Mouse (Mus musculus) limb, embryonic 15.5 days (tissue): ENCODE measurements around the gene Ubqln4. TPM values are rescaled to one million over a fixed set of nuclear protein-coding genes. Genes with fewer than 3 reads are reported as not detected.
"Not testable (repeated sequence)": the region's sequence is repeated elsewhere in the genome, so short reads cannot be mapped to it uniquely, and the experiment has no call there.

Experiments used
- ATAC-seq: fragments of 200-750 bp; cut with Nextera tagmentation; 2 replicates; pipeline ENCODE4 v1.8.0; 2017; ENCODE audit warnings: low read depth, moderate TSS enrichment; ENCODE audit not compliant: insufficient number of reproducible peaks, low FRiP score, low TSS enrichment
- H3K27ac ChIP-seq: fragments of 300-500 bp; sonication (generic); 2 replicates; pipeline ENCODE4 v1.5.1; 2015; ENCODE audit warnings: moderate library complexity, mild to moderate bottlenecking, inconsistent platforms
- H3K27me3 ChIP-seq: fragments of 300-500 bp; sonication (generic); 2 replicates; pipeline ENCODE4 v1.6.1; 2015; ENCODE audit warnings: inconsistent platforms
- H3K36me3 ChIP-seq: fragments of 300-500 bp; sonication (generic); 2 replicates; pipeline ENCODE4 v1.6.1; 2015; ENCODE audit warnings: inconsistent platforms
- H3K4me1 ChIP-seq: fragments of 300-500 bp; sonication (generic); 2 replicates; pipeline ENCODE4 v1.6.1; 2015; ENCODE audit warnings: inconsistent platforms
- H3K4me2 ChIP-seq: fragments of 300-500 bp; sonication (generic); 2 replicates; pipeline ENCODE4 v1.6.1; 2015; ENCODE audit warnings: mild to moderate bottlenecking, inconsistent platforms
- H3K4me3 ChIP-seq: fragments of 300-500 bp; sonication (generic); 2 replicates; pipeline ENCODE4 v1.5.1; 2015; ENCODE audit warnings: mild to moderate bottlenecking, inconsistent platforms
- H3K9ac ChIP-seq: fragments of 300-500 bp; sonication (generic); 2 replicates; pipeline ENCODE4 v1.6.1; 2015; ENCODE audit warnings: inconsistent platforms
- H3K9me3 ChIP-seq: fragments of 300-500 bp; sonication (generic); 2 replicates; pipeline ENCODE4 v1.6.1; 2016; ENCODE audit warnings: inconsistent platforms
- WGBS: fragments of 180-500 bp; shearing (Covaris S2); methylation state at CpG from one replicate; pipeline ENCODE4 v1.1.7; 2015; 5-methylcytosine and 5-hydroxymethylcytosine counted together
- polyA plus RNA-seq: library from polyadenylated mRNA; unstranded; fragments of >200 nt; fragmentation: Nextera tagmentation; extraction: Ambion mirVana; gene quantifications from 2 replicates; pipeline ENCODE4 v1.2.1, GENCODE M21; 2015

Ubqln4 gene
- polyA plus RNA-seq, 1 experiment from 2014 or later = 44.1 TPM

GRCm38 (mm10) chr3:88573810-88574209, 20.3 kb downstream of the Ubqln4 start:
- Histone ChIP-seq H3K4me1 (no peaks in the 10 kb centered on the region), H3K36me3 (peaks cover 16% of the 10 kb centered on the region), H3K27ac (no peak overlapping the region), H3K9ac (no peak overlapping the region), H3K27me3 (no peaks in the 10 kb centered on the region), H3K4me3 (no peak overlapping the region), H3K4me2 (no peak overlapping the region), H3K9me3 (no peaks in the 10 kb centered on the region)
- WGBS = 76% methylated on average over 2 of the region's 2 CpGs
- no peak for ATAC-seq

- H3K4me1 ChIP-seq = peaks cover 5% of the 10 kb centered on the region
- 83% methylated on average over 3 of the region's 3 CpGs for WGBS
- no peak for ATAC-seq
- H3K9ac ChIP-seq = no peak within 1 kb of the TSS
- no peaks in the 10 kb centered on the region for H3K27me3 ChIP-seq
- no peaks in the 10 kb centered on the region for H3K9me3 ChIP-seq
- H3K4me3 ChIP-seq = no peak within 1 kb of the TSS
- H3K4me2 ChIP-seq = no peak within 1 kb of the TSS
- no peak within 1 kb of the TSS for H3K27ac ChIP-seq
- H3K36me3 ChIP-seq = no peaks in the 10 kb centered on the region
Measured at GRCm38 (mm10) chr3:88575540-88575939, 22.0 kb downstream of the Ubqln4 start, which contains the start of gene Ssr2. Gene Ssr2 (plus strand): TSS chr3:88575876.

- not testable (repeated sequence) for H3K9ac ChIP-seq, H3K4me3 ChIP-seq, H3K4me2 ChIP-seq, ATAC-seq, H3K9me3 ChIP-seq, H3K27ac ChIP-seq, H3K27me3 ChIP-seq
- H3K36me3 ChIP-seq = peaks cover 17% of the 10 kb centered on the region
- 81% methylated on average over 5 of the region's 5 CpGs for WGBS
- peaks cover 11% of the 10 kb centered on the region for H3K4me1 ChIP-seq
Measured at GRCm38 (mm10) chr3:88577846-88578245, 24.3 kb downstream of the Ubqln4 start.

GRCm38 (mm10) chr3:88578498-88579424, 25.2 kb downstream of the Ubqln4 start:
- H3K27me3 ChIP-seq = no peaks in the 10 kb centered on the region
- H3K9me3 ChIP-seq = no peaks in the 10 kb centered on the region
- H3K9ac ChIP-seq = no peak overlapping the region
- peak overlapping the region; percentile 52 for H3K4me2 ChIP-seq
- no peak for ATAC-seq
- H3K4me1 ChIP-seq = peaks cover 11% of the 10 kb centered on the region
- no peak overlapping the region; the same call in 1 of the 2 replicates for H3K27ac ChIP-seq
- peaks cover 26% of the 10 kb centered on the region for H3K36me3 ChIP-seq
- 50% methylated on average over 8 of the region's 8 CpGs for WGBS
- H3K4me3 ChIP-seq = peak overlapping the region; percentile 82

GRCm38 (mm10) chr3:88579454-88580117, 26.0 kb downstream of the Ubqln4 start:
- Histone ChIP-seq H3K9me3 (no peaks in the 10 kb centered on the region), H3K4me3 (peak overlapping the region; percentile 82), H3K9ac (peak overlapping the region; percentile 83), H3K27ac (peak overlapping the region; percentile 78), H3K27me3 (no peaks in the 10 kb centered on the region), H3K4me1 (peaks cover 11% of the 10 kb centered on the region), H3K36me3 (peaks cover 33% of the 10 kb centered on the region), H3K4me2 (peak overlapping the region; percentile 52)
- under 1% methylated on average over 34 of the region's 34 CpGs for WGBS
- ATAC-seq = peak; percentile 77

GRCm38 (mm10) chr3:88585769-88586168, 32.2 kb downstream of the Ubqln4 start:
- Histone ChIP-seq H3K4me2 (no peak overlapping the region), H3K9ac (no peak overlapping the region), H3K36me3 (peaks cover 73% of the 10 kb centered on the region), H3K4me3 (no peak overlapping the region), H3K27ac (no peak overlapping the region), H3K9me3 (no peaks in the 10 kb centered on the region), H3K4me1 (peaks cover 4% of the 10 kb centered on the region), H3K27me3 (no peaks in the 10 kb centered on the region)
- ATAC-seq = no peak
- 92% methylated on average over 6 of the region's 6 CpGs for WGBS

- WGBS = 97% methylated on average over 5 of the region's 5 CpGs
Measured at GRCm38 (mm10) chr3:88586640-88587039, 33.1 kb downstream of the Ubqln4 start.

GRCm38 (mm10) chr3:88590246-88590645, 36.7 kb downstream of the Ubqln4 start:
- Histone ChIP-seq H3K4me3 (no peak overlapping the region), H3K9ac (no peak overlapping the region), H3K4me2 (no peak overlapping the region), H3K27me3 (no peaks in the 10 kb centered on the region), H3K9me3 (no peaks in the 10 kb centered on the region), H3K36me3 (peaks cover 39% of the 10 kb centered on the region), H3K27ac (no peak overlapping the region), H3K4me1 (peaks cover 26% of the 10 kb centered on the region)
- WGBS = 19% methylated on average over 5 of the region's 5 CpGs
- ATAC-seq = no peak

More at GRCm38 (mm10) chr3:88586640-88587039, 33.1 kb downstream of the Ubqln4 start:
- Histone ChIP-seq H3K9me3 (no peaks in the 10 kb centered on the region), H3K36me3 (peaks cover 66% of the 10 kb centered on the region), H3K4me1 (peaks cover 4% of the 10 kb centered on the region; the same call in 1 of the 2 replicates), H3K4me3 (no peak overlapping the region), H3K27me3 (no peaks in the 10 kb centered on the region), H3K9ac (no peak overlapping the region), H3K27ac (no peak overlapping the region), H3K4me2 (no peak overlapping the region)
- ATAC-seq = no peak

- peaks cover 26% of the 10 kb centered on the region for H3K4me1 ChIP-seq
- H3K27ac ChIP-seq = no peak overlapping the region
- 43% methylated on average over 3 of the region's 3 CpGs for WGBS
- no peak for ATAC-seq
- no peak overlapping the region for H3K4me2 ChIP-seq
- no peaks in the 10 kb centered on the region for H3K27me3 ChIP-seq
- no peak overlapping the region for H3K4me3 ChIP-seq
- H3K36me3 ChIP-seq = peaks cover 31% of the 10 kb centered on the region
- H3K9me3 ChIP-seq = no peaks in the 10 kb centered on the region
- no peak overlapping the region for H3K9ac ChIP-seq
Measured at GRCm38 (mm10) chr3:88591044-88591443, 37.5 kb downstream of the Ubqln4 start.

- Histone ChIP-seq H3K9me3 (no peaks in the 10 kb centered on the region), H3K9ac (no peak overlapping the region), H3K4me3 (no peak overlapping the region), H3K27ac (peak overlapping the region; percentile 38; the same call in 1 of the 2 replicates), H3K4me1 (peaks cover 26% of the 10 kb centered on the region), H3K4me2 (no peak overlapping the region), H3K27me3 (no peaks in the 10 kb centered on the region), H3K36me3 (peaks cover 20% of the 10 kb centered on the region)
- no peak for ATAC-seq
- 32% methylated on average over 9 of the region's 9 CpGs for WGBS
Measured at GRCm38 (mm10) chr3:88591950-88592731, 38.6 kb downstream of the Ubqln4 start.

GRCm38 (mm10) chr3:88592942-88593576, 39.5 kb downstream of the Ubqln4 start:
- no peak for ATAC-seq
- Histone ChIP-seq H3K36me3 (peaks cover 11% of the 10 kb centered on the region), H3K27ac (no peak overlapping the region), H3K4me1 (peaks cover 26% of the 10 kb centered on the region), H3K9ac (no peak overlapping the region), H3K9me3 (no peaks in the 10 kb centered on the region), H3K4me2 (no peak overlapping the region), H3K27me3 (no peaks in the 10 kb centered on the region), H3K4me3 (no peak overlapping the region)
- WGBS = 69% methylated on average over 10 of the region's 10 CpGs
